Mouse (Mus musculus): Measurements from ENCODE around the gene Hist1h3i. TPM values are rescaled to one million over a fixed set of nuclear protein-coding genes. Genes with fewer than 3 reads are reported as not detected.

The Hist1h3i gene
- 233 and 297 TPM in 2 replicates for polyA plus RNA-seq (2015; fragmentation: Nextera tagmentation; extraction: Ambion mirVana)

DNA sequence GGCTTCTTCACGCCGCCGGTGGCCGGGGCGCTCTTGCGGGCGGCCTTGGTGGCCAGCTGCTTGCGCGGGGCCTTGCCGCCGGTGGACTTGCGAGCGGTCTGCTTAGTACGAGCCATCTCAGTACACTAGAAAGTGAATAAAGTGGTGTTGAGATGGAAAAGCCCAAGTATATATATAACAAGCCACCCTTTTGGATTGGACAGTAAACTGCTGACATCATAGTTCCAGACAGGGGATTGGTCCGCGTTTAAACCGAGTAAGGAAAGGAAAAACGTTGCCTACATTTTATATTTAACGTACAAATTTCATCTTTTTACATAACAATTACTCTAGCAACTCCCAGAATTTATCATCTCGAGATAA lies at the start of gene Hist1h3i:
Gene Hist1h3i (minus strand): TSS at position 116 of the 363 bp plus-strand sequence.

DNA sequence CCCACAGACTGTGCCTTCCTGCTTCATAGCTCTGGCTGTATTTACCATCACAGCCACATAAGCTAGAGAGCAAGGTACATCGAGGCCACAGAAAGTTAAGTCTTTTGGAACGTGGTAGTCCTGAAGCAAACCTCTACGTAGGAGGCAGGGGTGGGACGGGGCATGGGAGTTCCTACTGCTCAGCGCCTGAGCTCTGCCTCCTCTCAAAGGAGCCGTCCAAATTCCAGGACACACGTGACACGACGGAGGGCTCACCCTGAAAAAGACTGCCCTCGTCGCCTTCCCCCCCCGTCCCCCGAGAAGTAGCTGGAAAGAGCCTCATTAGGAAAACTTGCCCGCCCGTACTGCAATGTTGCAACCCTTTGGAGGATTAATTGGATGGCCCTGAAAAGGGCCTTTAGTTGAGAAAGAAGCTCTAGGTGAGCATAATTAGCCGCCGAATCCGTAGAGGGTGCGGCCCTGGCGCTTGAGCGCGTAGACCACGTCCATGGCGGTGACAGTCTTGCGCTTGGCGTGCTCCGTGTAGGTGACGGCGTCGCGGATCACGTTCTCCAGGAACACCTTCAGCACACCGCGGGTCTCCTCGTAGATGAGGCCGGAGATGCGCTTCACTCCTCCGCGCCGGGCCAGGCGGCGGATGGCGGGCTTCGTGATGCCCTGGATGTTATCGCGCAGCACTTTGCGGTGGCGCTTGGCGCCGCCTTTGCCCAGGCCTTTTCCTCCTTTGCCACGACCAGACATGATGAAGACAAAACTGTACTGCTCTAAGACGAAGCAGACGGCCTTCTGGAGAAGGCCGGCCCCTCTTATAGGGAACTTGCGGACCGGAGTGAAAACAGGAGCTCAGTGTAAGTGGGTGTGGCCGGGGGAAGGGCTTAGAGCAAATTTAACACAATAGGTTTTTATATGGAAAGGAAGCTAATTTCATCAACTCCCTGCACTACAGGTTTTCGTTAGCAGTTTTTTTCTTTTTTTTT lies 48.5 kb upstream of the Hist1h3i start, which contains the start of gene Hist1h4n:
Gene Hist1h4n (minus strand): TSS at position 779 of the 977 bp plus-strand sequence.

DNA sequence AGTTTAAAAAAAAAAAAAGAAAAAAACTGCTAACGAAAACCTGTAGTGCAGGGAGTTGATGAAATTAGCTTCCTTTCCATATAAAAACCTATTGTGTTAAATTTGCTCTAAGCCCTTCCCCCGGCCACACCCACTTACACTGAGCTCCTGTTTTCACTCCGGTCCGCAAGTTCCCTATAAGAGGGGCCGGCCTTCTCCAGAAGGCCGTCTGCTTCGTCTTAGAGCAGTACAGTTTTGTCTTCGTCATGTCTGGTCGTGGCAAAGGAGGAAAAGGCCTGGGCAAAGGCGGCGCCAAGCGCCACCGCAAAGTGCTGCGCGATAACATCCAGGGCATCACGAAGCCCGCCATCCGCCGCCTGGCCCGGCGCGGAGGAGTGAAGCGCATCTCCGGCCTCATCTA lies 28.4 kb upstream of the Hist1h3i start, which contains the start of gene Hist1h4m:
Gene Hist1h4m (plus strand): TSS at position 208 of the 400 bp plus-strand sequence.

DNA sequence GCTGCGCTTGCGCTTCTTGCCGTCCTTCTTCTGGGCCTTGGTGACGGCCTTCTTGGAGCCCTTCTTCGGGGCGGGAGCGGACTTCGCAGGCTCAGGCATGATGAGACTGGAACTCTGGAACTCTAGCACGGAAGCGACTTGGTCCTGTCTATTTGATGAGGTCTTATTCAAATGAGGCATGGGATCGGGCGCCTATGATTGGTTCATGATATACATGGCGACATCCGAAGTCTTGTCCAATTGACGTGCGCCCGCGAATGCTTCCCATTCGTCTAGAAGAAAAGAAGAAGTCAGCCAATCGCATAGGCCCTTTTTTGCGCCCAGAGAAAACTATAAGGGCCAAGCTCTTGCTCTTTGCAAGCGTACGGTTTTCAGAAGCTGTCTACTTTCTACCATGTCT lies 26.9 kb upstream of the Hist1h3i start, which contains the start of the genes Hist1h2bq and Hist1h2ao:
Gene Hist1h2bq (minus strand): TSS at position 125 of the 400 bp plus-strand sequence.
Gene Hist1h2ao (plus strand): TSS at position 393 of the 400 bp plus-strand sequence.

DNA sequence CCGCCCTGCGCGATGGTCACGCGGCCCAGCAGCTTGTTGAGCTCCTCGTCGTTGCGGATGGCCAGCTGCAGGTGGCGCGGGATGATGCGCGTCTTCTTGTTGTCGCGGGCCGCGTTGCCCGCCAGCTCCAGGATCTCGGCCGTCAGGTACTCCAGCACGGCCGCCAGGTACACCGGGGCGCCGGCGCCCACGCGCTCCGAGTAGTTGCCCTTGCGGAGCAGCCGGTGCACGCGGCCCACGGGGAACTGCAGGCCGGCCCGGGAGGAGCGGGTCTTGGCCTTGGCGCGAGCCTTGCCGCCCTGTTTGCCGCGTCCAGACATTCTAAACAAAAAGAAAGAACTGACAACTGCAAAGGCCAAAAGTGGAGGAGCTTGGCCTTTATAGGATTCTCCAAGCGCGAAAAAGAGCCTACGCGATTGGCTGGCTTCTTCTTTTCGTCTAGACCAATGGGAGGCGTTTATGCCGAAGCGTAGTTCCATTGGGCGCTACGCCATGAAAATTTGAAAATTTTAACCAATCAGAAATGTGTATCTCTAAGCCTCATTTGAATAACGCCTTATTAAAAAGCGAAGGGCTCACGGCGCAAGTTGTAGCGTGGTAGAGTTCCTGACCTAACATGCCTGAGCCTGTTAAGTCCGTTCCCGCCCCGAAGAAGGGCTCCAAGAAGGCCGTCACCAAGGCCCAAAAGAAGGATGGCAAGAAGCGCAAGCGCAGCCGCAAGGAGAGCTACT lies 3.9 kb upstream of the Hist1h3i start, which contains the start of the genes Hist1h2an and Hist1h2bp:
Gene Hist1h2an (minus strand): TSS at position 320 of the 731 bp plus-strand sequence.
Gene Hist1h2bp (plus strand): TSS at position 563 of the 731 bp plus-strand sequence.

DNA sequence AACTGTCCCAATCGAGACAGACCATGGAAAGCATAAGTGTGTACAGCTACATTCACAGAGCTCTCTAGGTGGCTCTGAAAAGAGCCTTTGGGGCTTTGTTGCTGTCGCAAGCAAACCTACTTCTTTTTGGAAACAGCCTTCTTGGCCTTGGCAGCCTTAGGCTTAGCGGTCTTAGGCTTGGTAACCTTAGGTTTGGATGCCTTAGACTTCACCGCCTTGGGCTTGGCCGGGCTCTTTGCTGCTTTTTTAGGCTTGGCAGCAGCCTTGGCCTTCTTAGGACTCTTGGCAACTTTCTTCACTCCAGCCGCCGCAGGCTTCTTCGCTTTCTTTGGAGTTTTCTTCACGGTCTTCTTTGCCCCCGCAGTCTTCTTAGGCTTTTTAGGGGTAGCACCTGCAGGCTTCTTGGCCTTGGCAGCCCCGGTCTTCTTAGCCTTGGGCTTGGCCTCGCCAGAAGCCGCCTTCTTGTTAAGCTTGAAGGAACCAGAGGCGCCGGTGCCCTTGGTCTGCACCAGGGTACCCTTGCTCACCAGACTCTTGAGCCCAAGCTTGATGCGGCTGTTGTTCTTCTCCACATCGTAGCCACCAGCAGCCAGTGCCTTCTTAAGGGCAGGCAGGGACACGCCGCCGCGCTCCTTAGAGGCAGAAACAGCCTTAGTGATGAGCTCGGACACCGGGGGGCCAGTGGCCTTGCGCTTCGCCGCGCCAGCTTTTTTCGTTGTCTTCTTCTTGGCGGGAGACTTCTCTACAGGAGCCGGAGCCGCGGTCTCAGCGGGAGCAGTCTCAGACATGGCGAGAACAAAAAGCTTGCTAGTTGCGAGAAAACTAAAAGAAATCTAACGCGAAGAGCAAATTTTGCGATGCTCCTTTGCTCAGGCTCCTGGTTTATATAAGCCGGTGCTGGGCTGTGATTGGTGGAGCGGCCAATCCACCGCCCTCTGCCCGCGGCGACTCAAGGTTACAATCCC lies 3.1 kb downstream of the Hist1h3i start, which contains the start of gene Hist1h1b:
Gene Hist1h1b (minus strand): TSS at position 859 of the 965 bp plus-strand sequence.

DNA sequence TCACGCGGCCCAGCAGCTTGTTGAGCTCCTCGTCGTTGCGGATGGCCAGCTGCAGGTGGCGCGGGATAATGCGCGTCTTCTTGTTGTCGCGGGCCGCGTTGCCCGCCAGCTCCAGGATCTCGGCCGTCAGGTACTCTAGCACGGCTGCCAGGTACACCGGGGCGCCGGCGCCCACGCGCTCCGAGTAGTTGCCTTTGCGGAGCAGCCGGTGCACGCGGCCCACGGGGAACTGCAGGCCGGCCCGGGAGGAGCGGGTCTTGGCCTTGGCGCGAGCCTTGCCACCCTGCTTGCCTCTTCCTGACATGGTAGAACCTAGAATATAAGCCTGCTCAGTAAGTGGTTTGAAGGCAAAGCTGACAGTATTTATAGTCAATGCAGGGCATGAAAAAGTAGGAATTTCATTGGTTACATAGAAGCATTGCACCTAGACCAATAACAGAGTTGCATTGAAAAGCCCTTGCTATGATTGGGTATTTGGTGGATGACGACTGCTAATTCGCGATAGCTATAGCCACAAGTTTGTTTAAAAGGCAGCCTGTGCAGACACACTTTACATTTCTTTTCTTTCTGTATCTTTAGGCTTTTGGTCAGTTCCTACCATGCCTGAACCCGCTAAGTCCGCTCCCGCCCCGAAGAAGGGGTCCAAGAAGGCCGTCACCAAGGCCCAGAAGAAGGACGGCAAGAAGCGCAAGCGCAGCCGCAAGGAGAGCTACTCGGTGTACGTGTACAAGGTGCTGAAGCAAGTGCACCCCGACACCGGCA lies 29.5 kb downstream of the Hist1h3i start, which contains the start of the genes Hist1h2ak and Hist1h2bn:
Gene Hist1h2ak (minus strand): TSS at position 304 of the 762 bp plus-strand sequence.
Gene Hist1h2bn (plus strand): TSS at position 600 of the 762 bp plus-strand sequence.

DNA sequence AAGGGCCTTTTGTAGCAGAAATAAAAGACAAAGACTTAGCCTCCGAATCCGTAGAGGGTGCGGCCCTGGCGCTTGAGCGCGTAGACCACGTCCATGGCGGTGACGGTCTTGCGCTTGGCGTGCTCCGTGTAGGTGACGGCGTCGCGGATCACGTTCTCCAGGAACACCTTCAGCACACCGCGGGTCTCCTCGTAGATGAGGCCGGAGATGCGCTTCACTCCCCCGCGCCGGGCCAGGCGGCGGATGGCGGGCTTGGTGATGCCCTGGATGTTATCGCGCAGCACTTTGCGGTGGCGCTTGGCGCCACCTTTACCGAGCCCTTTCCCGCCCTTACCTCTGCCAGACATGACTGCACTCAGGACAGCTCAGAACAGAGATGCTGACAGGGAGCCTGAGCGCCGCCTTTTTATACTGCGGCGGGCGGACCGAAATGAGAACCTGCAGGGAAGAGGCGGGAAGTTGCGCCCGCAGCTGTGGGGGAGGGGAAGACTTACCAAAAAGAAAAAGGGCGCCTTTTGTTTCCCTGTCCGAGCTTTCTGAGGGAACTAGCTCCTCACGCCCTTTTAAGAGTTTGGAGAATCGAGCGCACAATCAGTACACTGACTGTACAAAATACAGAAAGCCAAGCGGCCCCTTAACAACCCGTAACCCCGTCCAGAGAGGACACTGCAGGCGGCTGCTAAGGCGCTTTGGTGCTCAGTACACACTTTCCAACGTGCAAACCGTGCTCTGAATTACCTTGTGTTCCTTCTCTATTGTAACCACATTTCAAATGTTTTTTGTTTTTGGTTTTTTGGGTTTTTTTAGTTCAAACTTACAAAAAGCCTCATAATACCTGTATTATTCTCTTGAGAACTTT lies 32.8 kb downstream of the Hist1h3i start, which contains the start of gene Hist1h4k:
Gene Hist1h4k (minus strand): TSS at position 347 of the 859 bp plus-strand sequence.

DNA sequence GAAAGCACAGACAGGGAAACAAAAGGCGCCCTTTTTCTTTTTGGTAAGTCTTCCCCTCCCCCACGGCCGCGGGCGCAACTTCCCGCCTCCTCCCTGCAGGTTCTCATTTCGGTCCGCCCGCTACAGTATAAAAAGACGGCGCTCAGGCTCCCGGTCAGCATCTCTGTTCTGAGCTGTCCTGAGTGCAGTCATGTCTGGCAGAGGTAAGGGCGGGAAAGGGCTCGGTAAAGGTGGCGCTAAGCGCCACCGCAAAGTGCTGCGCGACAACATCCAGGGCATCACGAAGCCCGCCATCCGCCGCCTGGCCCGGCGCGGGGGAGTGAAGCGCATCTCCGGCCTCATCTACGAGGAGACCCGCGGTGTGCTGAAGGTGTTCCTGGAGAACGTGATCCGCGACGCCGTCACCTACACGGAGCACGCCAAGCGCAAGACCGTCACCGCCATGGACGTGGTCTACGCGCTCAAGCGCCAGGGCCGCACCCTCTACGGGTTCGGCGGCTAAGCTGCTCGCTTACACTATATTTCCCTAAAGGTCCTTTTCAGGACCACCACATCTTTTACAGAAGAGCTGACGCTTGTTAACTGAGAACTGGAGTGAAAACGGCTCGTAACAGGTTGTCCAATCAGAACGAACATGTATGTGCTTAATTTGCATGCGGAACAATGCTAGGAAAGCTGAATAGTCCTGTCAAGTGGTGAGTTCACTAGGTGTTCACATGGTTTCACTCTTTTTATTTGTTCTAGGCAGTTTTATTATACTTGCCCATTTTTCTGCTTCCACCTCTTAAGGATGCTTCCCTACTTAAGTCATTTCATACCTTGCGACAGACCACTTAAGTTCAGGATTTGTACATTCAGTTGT lies 48.0 kb downstream of the Hist1h3i start, which contains the start of gene Hist1h4j:
Gene Hist1h4j (plus strand): TSS at position 159 of the 862 bp plus-strand sequence.

Other genes starting within 250 kb of the Hist1h3i start
- gene Olfr1366, start 240.6 kb downstream of the Hist1h3i start, polyA plus RNA-seq (2015; fragmentation: Nextera tagmentation; extraction: Ambion mirVana), result 0.06 TPM in 1 of 2 replicates, not detected in the other
- gene Olfr1535, start 223.5 kb downstream of the Hist1h3i start, polyA plus RNA-seq (2015; fragmentation: Nextera tagmentation; extraction: Ambion mirVana), result 0.07 TPM in 1 of 2 replicates, not detected in the other
- gene Olfr1364, start 201.6 kb downstream of the Hist1h3i start, polyA plus RNA-seq (2015; fragmentation: Nextera tagmentation; extraction: Ambion mirVana), result not detected in 2 replicates
- gene Olfr1362, start 169.3 kb downstream of the Hist1h3i start, polyA plus RNA-seq (2015; fragmentation: Nextera tagmentation; extraction: Ambion mirVana), result not detected in 2 replicates
- gene Olfr11, start 140.9 kb downstream of the Hist1h3i start, polyA plus RNA-seq (2015; fragmentation: Nextera tagmentation; extraction: Ambion mirVana), result not detected in 2 replicates
- not detected in 2 replicates for gene Olfr1361, start 120.0 kb downstream of the Hist1h3i start, polyA plus RNA-seq (2015; fragmentation: Nextera tagmentation; extraction: Ambion mirVana)
- gene Olfr1360, start 106.0 kb downstream of the Hist1h3i start, polyA plus RNA-seq (2015; fragmentation: Nextera tagmentation; extraction: Ambion mirVana), result not detected in 2 replicates
- not detected in 2 replicates for gene Olfr1359, start 85.3 kb downstream of the Hist1h3i start, polyA plus RNA-seq (2015; fragmentation: Nextera tagmentation; extraction: Ambion mirVana)
- gene Hist1h2bl, start 67.2 kb downstream of the Hist1h3i start, polyA plus RNA-seq (2015; fragmentation: Nextera tagmentation; extraction: Ambion mirVana), result 4.7 and 5.7 TPM in 2 replicates
- gene Hist1h2ai, start 66.9 kb downstream of the Hist1h3i start, polyA plus RNA-seq (2015; fragmentation: Nextera tagmentation; extraction: Ambion mirVana), result 57.8 and 92.8 TPM in 2 replicates
- gene Hist1h3h, start 65.7 kb downstream of the Hist1h3i start, polyA plus RNA-seq (2015; fragmentation: Nextera tagmentation; extraction: Ambion mirVana), result 33.5 and 37.1 TPM in 2 replicates
- 7.3 and 10.3 TPM in 2 replicates for gene Hist1h2bm, start 61.3 kb downstream of the Hist1h3i start, polyA plus RNA-seq (2015; fragmentation: Nextera tagmentation; extraction: Ambion mirVana)
- gene Hist1h4j, start 48.3 kb downstream of the Hist1h3i start, polyA plus RNA-seq (2015; fragmentation: Nextera tagmentation; extraction: Ambion mirVana), result 0.62 and 0.67 TPM in 2 replicates
- 14.9 and 17.9 TPM in 2 replicates for gene Hist1h4k, start 32.9 kb downstream of the Hist1h3i start, polyA plus RNA-seq (2015; fragmentation: Nextera tagmentation; extraction: Ambion mirVana)
- 201 and 221 TPM in 2 replicates for gene Hist1h2ak, start 29.5 kb downstream of the Hist1h3i start, polyA plus RNA-seq (2015; fragmentation: Nextera tagmentation; extraction: Ambion mirVana)
- 32.0 and 36.8 TPM in 2 replicates for gene Hist1h2bn, start 29.2 kb downstream of the Hist1h3i start, polyA plus RNA-seq (2015; fragmentation: Nextera tagmentation; extraction: Ambion mirVana)
- gene Hist1h1b, start 2.7 kb downstream of the Hist1h3i start, polyA plus RNA-seq (2015; fragmentation: Nextera tagmentation; extraction: Ambion mirVana), result 52.6 and 68.3 TPM in 2 replicates
- 27.1 and 37.7 TPM in 2 replicates for gene Hist1h2an, start 3.8 kb upstream of the Hist1h3i start, polyA plus RNA-seq (2015; fragmentation: Nextera tagmentation; extraction: Ambion mirVana)
- 4.5 and 7.4 TPM in 2 replicates for gene Hist1h2bp, start 4.1 kb upstream of the Hist1h3i start, polyA plus RNA-seq (2015; fragmentation: Nextera tagmentation; extraction: Ambion mirVana)
- gene Hist1h2bq, start 26.8 kb upstream of the Hist1h3i start, polyA plus RNA-seq (2015; fragmentation: Nextera tagmentation; extraction: Ambion mirVana), result 43.0 and 51.7 TPM in 2 replicates
- gene Hist1h2ao, start 27.1 kb upstream of the Hist1h3i start, polyA plus RNA-seq (2015; fragmentation: Nextera tagmentation; extraction: Ambion mirVana), result not detected in 2 replicates
- gene Hist1h4m, start 28.4 kb upstream of the Hist1h3i start, polyA plus RNA-seq (2015; fragmentation: Nextera tagmentation; extraction: Ambion mirVana), result not detected in 2 replicates
- 24.4 and 26.3 TPM in 2 replicates for gene Hist1h4n, start 48.8 kb upstream of the Hist1h3i start, polyA plus RNA-seq (2015; fragmentation: Nextera tagmentation; extraction: Ambion mirVana)
- 7,403 and 9,418 TPM in 2 replicates for gene Hist1h2ap, start 50.1 kb upstream of the Hist1h3i start, polyA plus RNA-seq (2015; fragmentation: Nextera tagmentation; extraction: Ambion mirVana)
- gene Hist1h2br, start 50.4 kb upstream of the Hist1h3i start, polyA plus RNA-seq (2015; fragmentation: Nextera tagmentation; extraction: Ambion mirVana), result 45.1 and 54.8 TPM in 2 replicates
- 1.5 and 1.9 TPM in 2 replicates for gene Zfp184, start 161.7 kb upstream of the Hist1h3i start, polyA plus RNA-seq (2015; fragmentation: Nextera tagmentation; extraction: Ambion mirVana)
- gene Pom121l2, start 197.8 kb upstream of the Hist1h3i start, polyA plus RNA-seq (2015; fragmentation: Nextera tagmentation; extraction: Ambion mirVana), result not detected in 2 replicates
- gene Prss16, start 226.4 kb upstream of the Hist1h3i start, polyA plus RNA-seq (2015; fragmentation: Nextera tagmentation; extraction: Ambion mirVana), result 1.4 and 2.5 TPM in 2 replicates